11 mouse cellular contexts compared by ENCODE assay signal in genomic region chr11:79069453-79070153, GRCm38 (mm10).
DNase-seq lines count a peak whose midpoint lies in the region; ATAC-seq lines count a peak whose summit lies in the region.
"Had no signal": no experiment of that assay in that cellular context is flagged by ENCODE, and none has a peak within 500 bp of the region (broad histone marks: within the 10 kb centered on the region; RNA-seq: fewer than 3 reads in every experiment).

No protein-coding gene starts in this region.

- H3K4me3 ChIP-seq in heart, embryonic 10.5 days, result no peak overlapping the region
- H3K4me3 ChIP-seq in hindbrain, embryonic 14.5 days (replicated peaks; ENCODE audit: low read length), result no peak overlapping the region
- H3K4me3 ChIP-seq in kidney, embryonic 16.5 days (ENCODE audit: low read length), result no peak overlapping the region
- H3K4me3 ChIP-seq: myocyte had no signal

- H3K9me3 ChIP-seq in heart, embryonic 10.5 days, result no peaks in the 10 kb centered on the region
- no peaks in the 10 kb centered on the region for H3K9me3 ChIP-seq in hindbrain, embryonic 14.5 days (ENCODE audit: control insufficient read depth, low read length)
- no peaks in the 10 kb centered on the region for H3K9me3 ChIP-seq in kidney, embryonic 16.5 days (ENCODE audit: low read length)

- 31% methylated on average over 10 of the region's 10 CpGs for WGBS in heart, embryonic 10.5 days
- WGBS in hindbrain, embryonic 14.5 days, result 29% methylated on average over 10 of the region's 10 CpGs
- WGBS in kidney, embryonic 16.5 days, result 53% methylated on average over 9 of the region's 10 CpGs

- peak overlapping the region; percentile 36; the same call in 1 of the 2 replicates for H3K9ac ChIP-seq in hindbrain, embryonic 14.5 days
- no peak overlapping the region for H3K9ac ChIP-seq in kidney, embryonic 16.5 days (replicated peaks; ENCODE audit: low read length)

- peaks cover 14% of the 10 kb centered on the region for H3K36me3 ChIP-seq in heart, embryonic 10.5 days
- H3K36me3 ChIP-seq in hindbrain, embryonic 14.5 days (replicated peaks; ENCODE audit: control insufficient read depth, insufficient read depth), result no peaks in the 10 kb centered on the region
- H3K36me3 ChIP-seq in kidney, embryonic 16.5 days (ENCODE audit: insufficient read depth, low read length), result peaks cover 9% of the 10 kb centered on the region; the same call in 1 of the 2 replicates

- H3K4me2 ChIP-seq in hindbrain, embryonic 14.5 days (replicated peaks), result no peak overlapping the region
- no peak overlapping the region for H3K4me2 ChIP-seq in kidney, embryonic 16.5 days (replicated peaks; ENCODE audit: low read depth, low read length)

- ATAC-seq in hindbrain, embryonic 14.5 days (ENCODE audit: low FRiP score), result peak; percentile 51; the same call in 1 of the 2 replicates
- no peak for ATAC-seq in kidney, embryonic 16.5 days (ENCODE audit: low FRiP score, low TSS enrichment)

- peak overlapping the region; percentile 85 for H3K27ac ChIP-seq in heart, embryonic 10.5 days
- H3K27ac ChIP-seq in hindbrain, embryonic 14.5 days, result peak overlapping the region; percentile 63
- H3K27ac ChIP-seq in kidney, embryonic 16.5 days (ENCODE audit: low read length), result no peak overlapping the region; the same call in 1 of the 2 replicates

- DNase-seq in heart, embryonic 10.5 days (ENCODE audit: low spot score), result peak; percentile 93
- no peak for DNase-seq in heart, postnatal 10 days
- DNase-seq in c-Kit-positive CD71-positive TER-119-negative erythroid progenitor cells, embryonic 14.5 days (ENCODE audit: low read depth), result peak; percentile 38
- no peak for DNase-seq in hindbrain, embryonic 14.5 days (ENCODE audit: low spot score)
- peak; percentile 35 for DNase-seq in lung, postnatal 14 days
- DNase-seq in gastrocnemius, postnatal 36 days, result no peak
- DNase-seq in embryo, embryonic 10 days (ENCODE audit: low spot score), result no peak
- DNase-seq: B cell, adult 2 months; cerebellum, adult 9-11 months had no signal

- H3K27me3 ChIP-seq in heart, embryonic 10.5 days (ENCODE audit: insufficient read depth, poor library complexity, severe bottlenecking), result no peaks in the 10 kb centered on the region
- H3K27me3 ChIP-seq in hindbrain, embryonic 14.5 days (ENCODE audit: control insufficient read depth, insufficient read depth, low read length), result no peaks in the 10 kb centered on the region
- no peaks in the 10 kb centered on the region for H3K27me3 ChIP-seq in kidney, embryonic 16.5 days (ENCODE audit: insufficient read depth, low read length)

- intact Hi-C loops in heart, postnatal 10 days (cut with DNase I), result loop anchor here (2.0 kb wide), 1 partner anchor 75 kb away; no protein-coding TSS in a partner anchor
- intact Hi-C loops in gastrocnemius, postnatal 36 days (cut with DNase I), result loop anchor here (5.0 kb wide), 2 partner anchors 37 to 43 kb away; no protein-coding TSS in a partner anchor

- peaks cover 71% of the 10 kb centered on the region for H3K4me1 ChIP-seq in heart, embryonic 10.5 days
- H3K4me1 ChIP-seq in hindbrain, embryonic 14.5 days (replicated peaks; ENCODE audit: control insufficient read depth, insufficient read depth, low read length), result peaks cover 12% of the 10 kb centered on the region; the same call in 1 of the 2 replicates
- H3K4me1 ChIP-seq in kidney, embryonic 16.5 days (ENCODE audit: insufficient read depth, low read length), result peaks cover 18% of the 10 kb centered on the region

Comparison
In these comparisons a context has a peak if more than half of its experiments do, and no peak if none do; other contexts are left out.
1. DNase-seq: peak in heart, embryonic 10.5 days (single experiment), c-Kit-positive CD71-positive TER-119-negative erythroid progenitor cells, embryonic 14.5 days (single experiment) and lung, postnatal 14 days (single experiment); none in heart, postnatal 10 days (0 of 2), hindbrain, embryonic 14.5 days (single experiment), gastrocnemius, postnatal 36 days (0 of 2) and embryo, embryonic 10 days (single experiment).